Mouse (Mus musculus) cerebellum, adult 9-11 months (tissue): ENCODE data around the gene Zfp217.
"Not testable (repeated sequence)": the region's sequence is repeated elsewhere in the genome, so short reads cannot be mapped to it uniquely, and the experiment has no call there.

Source experiments
- DNase-seq: peaks from one replicate; pipeline ENCODE4 v3.0.0; 2022

Zfp217 gene

GRCm38 (mm10) chr2:170147661-170148153, at the start of gene Zfp217:
Zfp217 (minus strand) TSS chr2:170148103.
- no peak for DNase-seq

GRCm38 (mm10) chr2:170195542-170196089, 47.7 kb upstream of the Zfp217 start:
- no peak for DNase-seq

GRCm38 (mm10) chr2:170194845-170195244, 46.9 kb upstream of the Zfp217 start:
- no peak for DNase-seq

- no peak for DNase-seq
Measured at GRCm38 (mm10) chr2:170193850-170194249, 45.9 kb upstream of the Zfp217 start.

- no peak for DNase-seq
Measured at GRCm38 (mm10) chr2:170193211-170193610, 45.3 kb upstream of the Zfp217 start.

GRCm38 (mm10) chr2:170192731-170193149, 44.8 kb upstream of the Zfp217 start:
- no peak for DNase-seq

GRCm38 (mm10) chr2:170188721-170189120, 40.8 kb upstream of the Zfp217 start:
- DNase-seq, result no peak

- no peak for DNase-seq
Measured at GRCm38 (mm10) chr2:170185137-170185837, 37.4 kb upstream of the Zfp217 start.

- DNase-seq, result no peak
Measured at GRCm38 (mm10) chr2:170184175-170184983, 36.5 kb upstream of the Zfp217 start.

GRCm38 (mm10) chr2:170183851-170184174, 35.9 kb upstream of the Zfp217 start:
- DNase-seq, result no peak

- DNase-seq, result no peak
Measured at GRCm38 (mm10) chr2:170181862-170182261, 34.0 kb upstream of the Zfp217 start.

GRCm38 (mm10) chr2:170180769-170181168, 32.9 kb upstream of the Zfp217 start:
- not testable (repeated sequence) for DNase-seq

GRCm38 (mm10) chr2:170179317-170179716, 31.4 kb upstream of the Zfp217 start:
- no peak for DNase-seq

GRCm38 (mm10) chr2:170177323-170177722, 29.4 kb upstream of the Zfp217 start:
- DNase-seq, result no peak

- DNase-seq, result no peak
Measured at GRCm38 (mm10) chr2:170176284-170176926, 28.5 kb upstream of the Zfp217 start.

GRCm38 (mm10) chr2:170175661-170176150, 27.8 kb upstream of the Zfp217 start:
- no peak for DNase-seq

- no peak for DNase-seq
Measured at GRCm38 (mm10) chr2:170175190-170175589, 27.3 kb upstream of the Zfp217 start.

GRCm38 (mm10) chr2:170169062-170169461, 21.2 kb upstream of the Zfp217 start:
- no peak for DNase-seq

GRCm38 (mm10) chr2:170165649-170166048, 17.7 kb upstream of the Zfp217 start:
- DNase-seq, result no peak

- DNase-seq, result no peak
Measured at GRCm38 (mm10) chr2:170163671-170164462, 16.0 kb upstream of the Zfp217 start.

GRCm38 (mm10) chr2:170159795-170160568, 12.1 kb upstream of the Zfp217 start:
- DNase-seq, result no peak
